Mouse (Mus musculus) hindbrain, embryonic 13.5 days (tissue): ENCODE results near the gene Gnai2. TPM values are rescaled to one million over a fixed set of nuclear protein-coding genes. Genes with fewer than 3 reads are reported as not detected.
A peak's percentile ranks its signal among the peaks of the same experiment; 100 is the strongest.
"Not testable (repeated sequence)": the region's sequence is repeated elsewhere in the genome, so short reads cannot be mapped to it uniquely, and the experiment has no call there.

Experiments used
- ATAC-seq: fragments of 200-750 bp; cut with Nextera tagmentation; 2 replicates; pipeline ENCODE4 v1.8.0; 2017; ENCODE audit warnings: moderate TSS enrichment; ENCODE audit not compliant: low FRiP score
- H3K27ac ChIP-seq: fragments of 300-500 bp; sonication (generic); 2 replicates; pipeline ENCODE4 v1.5.1; 2015; ENCODE audit warnings: inconsistent platforms, mild to moderate bottlenecking, moderate library complexity
- H3K27me3 ChIP-seq: fragments of 300-500 bp; sonication (generic); 2 replicates; pipeline ENCODE4 v1.6.1; 2015; ENCODE audit warnings: mild to moderate bottlenecking, inconsistent platforms
- H3K36me3 ChIP-seq: fragments of 300-500 bp; sonication (generic); 2 replicates; pipeline ENCODE4 v1.6.1; 2015; ENCODE audit warnings: mild to moderate bottlenecking, inconsistent platforms
- H3K4me1 ChIP-seq: fragments of 300-500 bp; sonication (generic); replicated peaks from 2 replicates; pipeline ENCODE4 v1.6.1; 2015; ENCODE audit warnings: inconsistent platforms
- H3K4me2 ChIP-seq: fragments of 300-500 bp; sonication (generic); 2 replicates; pipeline ENCODE4 v1.6.1; 2015; ENCODE audit warnings: inconsistent platforms, mild to moderate bottlenecking, moderate library complexity
- H3K4me3 ChIP-seq: fragments of 300-500 bp; sonication (generic); 2 replicates; pipeline ENCODE4 v1.5.1; 2015; ENCODE audit warnings: mild to moderate bottlenecking, inconsistent platforms
- H3K9ac ChIP-seq: fragments of 300-500 bp; sonication (generic); 2 replicates; pipeline ENCODE4 v1.6.1; 2015; ENCODE audit warnings: mild to moderate bottlenecking, inconsistent platforms
- H3K9me3 ChIP-seq: fragments of 300-500 bp; sonication (generic); 2 replicates; pipeline ENCODE4 v1.6.1; 2016; ENCODE audit warnings: inconsistent platforms
- WGBS: fragments of 180-500 bp; shearing (Covaris S2); methylation state at CpG from one replicate; pipeline ENCODE4 v1.1.7; 2015; 5-methylcytosine and 5-hydroxymethylcytosine counted together
- polyA plus RNA-seq: library from polyadenylated mRNA; unstranded; fragments of >200 nt; fragmentation: Nextera tagmentation; extraction: Ambion mirVana; gene quantifications from 2 replicates; pipeline ENCODE4 v1.2.1, GENCODE M21; 2015

Gene Gnai2
- polyA plus RNA-seq, 1 experiment from 2014 or later: 338 TPM

DNA sequence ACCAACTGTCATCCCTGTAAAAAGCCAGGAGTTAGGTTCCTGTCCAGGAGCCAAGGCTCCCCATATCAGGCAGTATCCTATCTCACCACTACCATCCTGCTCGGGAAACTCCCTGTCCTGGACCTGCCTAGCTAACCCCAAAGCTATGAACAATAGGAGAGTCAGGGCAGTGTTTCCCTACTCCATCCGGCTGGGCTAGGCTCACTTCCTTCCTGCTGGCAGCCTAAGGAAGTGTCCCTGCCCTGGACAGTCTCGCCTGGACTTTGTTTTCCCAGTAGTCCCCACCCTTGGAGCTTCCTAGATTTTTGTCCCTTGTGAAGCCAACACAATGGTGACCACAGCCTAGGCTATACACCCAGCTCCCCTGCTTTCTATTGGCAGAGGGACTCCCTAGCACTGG, 68.3 kb downstream of the Gnai2 start:
- no peak overlapping the region for H3K4me3 ChIP-seq
- no peak for ATAC-seq
- peaks cover 65% of the 10 kb centered on the region for H3K4me1 ChIP-seq
- no peaks in the 10 kb centered on the region for H3K9me3 ChIP-seq
- 0 out of 2 replicates have a peak overlapping the region, but pooled peaks have one; percentile 94 for H3K9ac ChIP-seq
- peak overlapping the region; percentile 85; the same call in 1 of the 2 replicates for H3K27ac ChIP-seq
- peak overlapping the region; percentile 93; the same call in 1 of the 2 replicates for H3K4me2 ChIP-seq
- WGBS: 64% methylated on average over 3 of the region's 3 CpGs
- H3K27me3 ChIP-seq: no peaks in the 10 kb centered on the region
- peaks cover 40% of the 10 kb centered on the region for H3K36me3 ChIP-seq

GRCm38 (mm10) chr9:107566041-107566709, 69.0 kb downstream of the Gnai2 start:
- Histone ChIP-seq H3K9ac (no peak overlapping the region), H3K27ac (peak overlapping the region; percentile 49; the same call in 1 of the 2 replicates), H3K4me1 (peaks cover 58% of the 10 kb centered on the region), H3K27me3 (no peaks in the 10 kb centered on the region), H3K9me3 (no peaks in the 10 kb centered on the region), H3K4me2 (no peak overlapping the region), H3K4me3 (no peak overlapping the region), H3K36me3 (peaks cover 40% of the 10 kb centered on the region)
- WGBS: 62% methylated on average over 15 of the region's 15 CpGs
- no peak for ATAC-seq

DNA sequence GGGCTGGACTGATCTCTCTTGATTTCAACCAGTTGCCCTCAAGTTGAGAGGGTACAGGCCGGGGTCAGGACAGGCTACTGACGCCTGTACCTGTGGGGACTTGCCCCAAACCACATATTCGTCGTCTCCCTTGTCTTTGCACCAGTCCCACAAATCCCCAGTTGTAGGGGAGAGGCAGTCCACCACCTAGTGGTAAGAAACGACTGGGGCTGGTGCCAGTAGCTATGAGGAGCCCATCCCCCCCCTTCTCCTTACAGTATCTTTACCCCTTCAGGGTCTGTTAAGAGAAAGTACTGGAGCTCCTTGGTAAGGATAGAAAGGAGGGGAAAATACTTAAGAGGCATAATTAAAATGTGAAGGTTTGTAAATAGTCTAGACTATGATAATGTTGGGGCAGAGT, 69.6 kb downstream of the Gnai2 start:
- H3K4me3 ChIP-seq, ATAC-seq, H3K27ac ChIP-seq, H3K9ac ChIP-seq, H3K27me3 ChIP-seq, H3K4me2 ChIP-seq, H3K9me3 ChIP-seq: not testable (repeated sequence)
- 51% methylated on average over 5 of the region's 5 CpGs for WGBS
- Histone ChIP-seq H3K4me1 (peaks cover 52% of the 10 kb centered on the region), H3K36me3 (peaks cover 40% of the 10 kb centered on the region)

Other genes starting within 250 kb of the Gnai2 start
- 7.6 and 8.3 TPM in 2 replicates for gene Cacna2d2, start 235.8 kb downstream of the Gnai2 start, polyA plus RNA-seq
- gene Tmem115, start 101.4 kb downstream of the Gnai2 start, polyA plus RNA-seq: 44.7 and 46.0 TPM in 2 replicates
- 38.9 and 39.1 TPM in 2 replicates for gene Cyb561d2, start 93.2 kb downstream of the Gnai2 start, polyA plus RNA-seq
- gene Nprl2, start 93.1 kb downstream of the Gnai2 start, polyA plus RNA-seq: 68.6 and 71.1 TPM in 2 replicates
- 2.6 and 4.0 TPM in 2 replicates for gene Zmynd10, start 88.1 kb downstream of the Gnai2 start, polyA plus RNA-seq
- gene Rassf1, start 83.8 kb downstream of the Gnai2 start, polyA plus RNA-seq: 36.7 and 36.9 TPM in 2 replicates
- gene Tusc2, start 72.1 kb downstream of the Gnai2 start, polyA plus RNA-seq: 105 and 108 TPM in 2 replicates
- gene Hyal2, start 67.4 kb downstream of the Gnai2 start, polyA plus RNA-seq: 80.4 and 87.1 TPM in 2 replicates
- gene Hyal1, start 58.4 kb downstream of the Gnai2 start, polyA plus RNA-seq: 7.4 and 8.4 TPM in 2 replicates
- 14.1 and 16.5 TPM in 2 replicates for gene Naa80, start 56.5 kb downstream of the Gnai2 start, polyA plus RNA-seq
- gene Hyal3, start 54.5 kb downstream of the Gnai2 start, polyA plus RNA-seq: 1.3 and 1.6 TPM in 2 replicates
- gene Ifrd2, start 47.7 kb downstream of the Gnai2 start, polyA plus RNA-seq: 11.8 and 14.1 TPM in 2 replicates
- gene Sema3b, start 26.1 kb downstream of the Gnai2 start, polyA plus RNA-seq: 3.4 and 4.2 TPM in 2 replicates
- gene Slc38a3, start 34.2 kb upstream of the Gnai2 start, polyA plus RNA-seq: 25.3 and 26.2 TPM in 2 replicates
- gene Gnat1, start 44.3 kb upstream of the Gnai2 start, polyA plus RNA-seq: 1.8 TPM in 2 replicates
- gene Sema3f, start 75.1 kb upstream of the Gnai2 start, polyA plus RNA-seq: 16.4 and 17.0 TPM in 2 replicates
- gene Rbm5, start 135.6 kb upstream of the Gnai2 start, polyA plus RNA-seq: 277 and 286 TPM in 2 replicates
- gene Rbm6, start 237.9 kb upstream of the Gnai2 start, polyA plus RNA-seq: 121 and 122 TPM in 2 replicates